21 mouse cellular contexts compared by ENCODE assay signal in genomic region chr1:75616971-75617370, GRCm38 (mm10).
DNase-seq lines count a peak whose midpoint lies in the region; ATAC-seq and TF ChIP-seq lines count a peak whose summit lies in the region.
"Had no signal": no experiment of that assay in that cellular context is flagged by ENCODE, and none has a peak within 500 bp of the region (broad histone marks: within the 10 kb centered on the region; RNA-seq: fewer than 3 reads in every experiment).

No protein-coding gene starts in this region.

- TF ChIP-seq EP300 in liver, postnatal 0 days (IDR thresholded peaks at IDR 0.05; ENCODE audit: low read depth): no peak

- no peaks in the 10 kb centered on the region for H3K27me3 ChIP-seq in forebrain, embryonic 11.5 days (ENCODE audit: control insufficient read depth, insufficient read depth, low read length)
- H3K27me3 ChIP-seq in forebrain, embryonic 12.5 days: no peaks in the 10 kb centered on the region
- H3K27me3 ChIP-seq in liver, postnatal 0 days (ENCODE audit: insufficient read depth, low read length): no peaks in the 10 kb centered on the region
- H3K27me3 ChIP-seq: embryonic facial prominence, embryonic 12.5 days; heart, embryonic 13.5 days; hindbrain, embryonic 12.5 days; midbrain, embryonic 12.5 days had no signal

- no peaks in the 10 kb centered on the region for H3K36me3 ChIP-seq in forebrain, embryonic 11.5 days (ENCODE audit: control insufficient read depth, insufficient read depth, low read length)
- H3K36me3 ChIP-seq in forebrain, embryonic 12.5 days (replicated peaks): no peaks in the 10 kb centered on the region
- H3K36me3 ChIP-seq in liver, postnatal 0 days (replicated peaks; ENCODE audit: insufficient read depth, low read length): no peaks in the 10 kb centered on the region
- H3K36me3 ChIP-seq: embryonic facial prominence, embryonic 12.5 days; heart, embryonic 13.5 days; hindbrain, embryonic 12.5 days; midbrain, embryonic 12.5 days had no signal

- no peaks in the 10 kb centered on the region for H3K9me3 ChIP-seq in forebrain, embryonic 11.5 days (ENCODE audit: control insufficient read depth, low read length)
- no peaks in the 10 kb centered on the region for H3K9me3 ChIP-seq in forebrain, embryonic 12.5 days
- no peaks in the 10 kb centered on the region for H3K9me3 ChIP-seq in liver, postnatal 0 days (ENCODE audit: low read length)
- H3K9me3 ChIP-seq: embryonic facial prominence, embryonic 12.5 days; heart, embryonic 13.5 days; hindbrain, embryonic 12.5 days; midbrain, embryonic 12.5 days had no signal

- H3K4me3 ChIP-seq in forebrain, embryonic 11.5 days (ENCODE audit: low read depth, low read length): no peak overlapping the region
- no peak overlapping the region for H3K4me3 ChIP-seq in forebrain, embryonic 12.5 days (replicated peaks)
- H3K4me3 ChIP-seq in liver, postnatal 0 days (ENCODE audit: low read depth, low read length): no peak overlapping the region
- H3K4me3 ChIP-seq: embryonic facial prominence, embryonic 12.5 days; heart, embryonic 13.5 days; hindbrain, embryonic 12.5 days; midbrain, embryonic 12.5 days had no signal

- no peak for TF ChIP-seq CTCF in liver, postnatal 0 days (IDR thresholded peaks at IDR 0.05; ENCODE audit: low read depth)
- TF ChIP-seq CTCF in brain, embryonic 14.5 days (IDR thresholded peaks at IDR 0.05; ENCODE audit: borderline replicate concordance, extremely low read depth, insufficient read depth, insufficient read length): no peak

- WGBS in forebrain, embryonic 11.5 days: 59% methylated on average over 2 of the region's 2 CpGs
- WGBS in forebrain, embryonic 12.5 days: 72% methylated on average over 2 of the region's 2 CpGs
- WGBS in liver, postnatal 0 days (ENCODE audit: insufficient replicate concordance): 70% methylated on average over 2 of the region's 2 CpGs

- H3K4me2 ChIP-seq in forebrain, embryonic 11.5 days (ENCODE audit: low read depth, low read length, severe bottlenecking): no peak overlapping the region
- no peak overlapping the region for H3K4me2 ChIP-seq in forebrain, embryonic 12.5 days
- no peak overlapping the region for H3K4me2 ChIP-seq in liver, postnatal 0 days (ENCODE audit: low read depth, low read length)
- H3K4me2 ChIP-seq: embryonic facial prominence, embryonic 12.5 days; heart, embryonic 13.5 days; hindbrain, embryonic 12.5 days; midbrain, embryonic 12.5 days had no signal

- no peak for TF ChIP-seq POLR2A in brain, embryonic 14.5 days (IDR thresholded peaks at IDR 0.05; ENCODE audit: borderline replicate concordance, extremely low read depth, insufficient read depth, insufficient read length, poor library complexity, severe bottlenecking)

- no peak overlapping the region for H3K27ac ChIP-seq in forebrain, embryonic 11.5 days (ENCODE audit: low read depth, low read length)
- H3K27ac ChIP-seq in forebrain, embryonic 12.5 days: no peak overlapping the region
- no peak overlapping the region for H3K27ac ChIP-seq in liver, postnatal 0 days (ENCODE audit: low read depth)
- H3K27ac ChIP-seq: embryonic facial prominence, embryonic 12.5 days; heart, embryonic 13.5 days; hindbrain, embryonic 12.5 days; midbrain, embryonic 12.5 days had no signal

- no peak overlapping the region for H3K9ac ChIP-seq in forebrain, embryonic 11.5 days (ENCODE audit: low read length)
- H3K9ac ChIP-seq in forebrain, embryonic 12.5 days: no peak overlapping the region
- no peak overlapping the region for H3K9ac ChIP-seq in liver, postnatal 0 days (replicated peaks)
- H3K9ac ChIP-seq: embryonic facial prominence, embryonic 12.5 days; heart, embryonic 13.5 days; hindbrain, embryonic 12.5 days; midbrain, embryonic 12.5 days had no signal

- peak; percentile 29 for DNase-seq in forebrain, embryonic 11.5 days (ENCODE audit: low spot score)
- peak; percentile 40 for DNase-seq in liver, postnatal 0 days
- DNase-seq in liver: no peak
- DNase-seq in brain, embryonic 14.5 days (ENCODE audit: low read depth): peak; percentile 72
- DNase-seq in cerebellum, postnatal 36 days: peak; percentile 38 to 44
- DNase-seq in c-Kit-positive CD71-positive TER-119-positive erythroid progenitor cells, embryonic 14.5 days (ENCODE audit: low spot score): no peak
- DNase-seq: adrenal gland, adult 2 months; gastrocnemius, postnatal 25 days; heart, adult 18-20 months; heart, postnatal 14 days; kidney, adult 18-20 months; kidney, postnatal 4 days; right cerebral cortex, postnatal 14 days; thymus, postnatal 14 days had no signal

- no peak for ATAC-seq in forebrain, embryonic 11.5 days (replicated peaks; ENCODE audit: low FRiP score)
- ATAC-seq in forebrain, embryonic 12.5 days (ENCODE audit: low FRiP score): no peak
- ATAC-seq in liver, postnatal 0 days: no peak
- ATAC-seq: forebrain, embryonic 16.5 days; lung, postnatal 0 days had no signal

- peaks cover 3% of the 10 kb centered on the region; the same call in 1 of the 2 replicates for H3K4me1 ChIP-seq in forebrain, embryonic 11.5 days (replicated peaks; ENCODE audit: control insufficient read depth, insufficient read depth, low read length)
- H3K4me1 ChIP-seq in forebrain, embryonic 12.5 days: peaks cover 10% of the 10 kb centered on the region; the same call in 1 of the 2 replicates
- H3K4me1 ChIP-seq in liver, postnatal 0 days (ENCODE audit: insufficient read depth): no peaks in the 10 kb centered on the region
- H3K4me1 ChIP-seq: midbrain, embryonic 12.5 days had no signal

Comparison
In these comparisons a context has a peak if more than half of its experiments do, and no peak if none do; other contexts are left out.
1. DNase-seq: peak in forebrain, embryonic 11.5 days (single experiment), liver, postnatal 0 days (single experiment), brain, embryonic 14.5 days (single experiment) and cerebellum, postnatal 36 days (2 of 2); none in liver (single experiment) and c-Kit-positive CD71-positive TER-119-positive erythroid progenitor cells, embryonic 14.5 days (single experiment).